Mouse (Mus musculus) hindbrain, postnatal 0 days (tissue): ENCODE measurements around the gene Gm960. TPM values are rescaled to one million over a fixed set of nuclear protein-coding genes. Genes with fewer than 3 reads are reported as not detected.

Source experiments
- ATAC-seq: fragments of 200-750 bp; cut with Nextera tagmentation; 2 replicates; pipeline ENCODE4 v1.8.0; 2017; ENCODE audit warnings: mild to moderate bottlenecking, moderate TSS enrichment, moderate library complexity
- DNase-seq: peaks from one replicate; pipeline ENCODE4 v3.0.0-alpha.2; 2015; ENCODE audit warnings: low spot score
- H3K27ac ChIP-seq: fragments of 300-500 bp; sonication (generic); 2 replicates; pipeline ENCODE4 v1.5.1; 2014; ENCODE audit warnings: mild to moderate bottlenecking
- H3K27me3 ChIP-seq: fragments of 300-500 bp; sonication (generic); 2 replicates; pipeline ENCODE4 v1.6.1; 2014; ENCODE audit warnings: low read length, mixed read lengths; ENCODE audit not compliant: insufficient read depth
- H3K36me3 ChIP-seq: fragments of 300-500 bp; sonication (generic); 2 replicates; pipeline ENCODE4 v1.6.1; 2014; ENCODE audit warnings: low read length, mixed read lengths; ENCODE audit not compliant: insufficient read depth
- H3K4me1 ChIP-seq: fragments of 300-500 bp; sonication (generic); 2 replicates; pipeline ENCODE4 v1.6.1; 2014; ENCODE audit warnings: antibody characterized with exemption, low read length, mixed read lengths; ENCODE audit not compliant: insufficient read depth
- H3K4me2 ChIP-seq: fragments of 300-500 bp; sonication (generic); 2 replicates; pipeline ENCODE4 v1.6.1; 2014; ENCODE audit warnings: low read depth, mild to moderate bottlenecking, low read length, moderate library complexity, mixed read lengths
- H3K4me3 ChIP-seq: fragments of 300-500 bp; sonication (generic); 2 replicates; pipeline ENCODE4 v1.5.1; 2014; ENCODE audit warnings: low read length
- H3K9ac ChIP-seq: fragments of 300-500 bp; sonication (generic); replicated peaks from 2 replicates; pipeline ENCODE4 v1.6.1; 2014; ENCODE audit warnings: mild to moderate bottlenecking, low read length, moderate library complexity, mixed read lengths
- H3K9me3 ChIP-seq: fragments of 300-500 bp; sonication (generic); 2 replicates; pipeline ENCODE4 v1.6.1; 2016; ENCODE audit warnings: low read length, mixed read lengths
- CTCF ChIP-seq: IDR thresholded peaks from 2 replicates; pipeline ENCODE4 v1.5.1; 2016; ENCODE audit warnings: antibody characterized with exemption, control low read depth, low read depth
- WGBS: fragments of 180-500 bp; shearing (Covaris S2); extraction: QIAGEN DNeasy Blood & Tissue Kit; methylation state at CpG from one replicate; pipeline ENCODE4 v1.1.7; 2014; 5-methylcytosine and 5-hydroxymethylcytosine counted together
- polyA plus RNA-seq: library from polyadenylated mRNA; unstranded; fragments of >200 nt; fragmentation: Nextera tagmentation; extraction: Ambion mirVana; gene quantifications from 2 replicates; pipeline ENCODE4 v1.2.1, GENCODE M21; 2015
- total RNA-seq: library from RNA; depleted of rRNA; stranded (reverse); fragments of >200 nt; gene quantifications from 2 replicates; pipeline ENCODE4 v1.2.3, GENCODE M21; 2014

Gene Gm960
- total and polyA plus RNA-seq, 2 experiments from 2014 or later: 1.3 to 5.2 TPM

GRCm38 (mm10) chr19:4712781-4713526 lies 14.5 kb upstream of the Gm960 start:
- 24% methylated on average over 13 of the region's 13 CpGs for WGBS
- H3K36me3 ChIP-seq: no peaks in the 10 kb centered on the region
- peak overlapping the region; percentile 90 for H3K4me2 ChIP-seq
- no peaks in the 10 kb centered on the region for H3K27me3 ChIP-seq
- no peak for TF ChIP-seq CTCF
- H3K9ac ChIP-seq: peak overlapping the region; percentile 84
- H3K4me3 ChIP-seq: peak overlapping the region; percentile 80
- ATAC-seq (no peak), DNase-seq (no peak)
- peak overlapping the region; percentile 97 for H3K27ac ChIP-seq
- H3K4me1 ChIP-seq: peaks cover 4% of the 10 kb centered on the region
- no peaks in the 10 kb centered on the region for H3K9me3 ChIP-seq

GRCm38 (mm10) chr19:4712156-4712780 lies 13.8 kb upstream of the Gm960 start:
- Histone ChIP-seq H3K9ac (peak overlapping the region; percentile 84), H3K9me3 (no peaks in the 10 kb centered on the region), H3K4me3 (peak overlapping the region; percentile 80), H3K4me2 (peak overlapping the region; percentile 90), H3K36me3 (no peaks in the 10 kb centered on the region), H3K27me3 (no peaks in the 10 kb centered on the region), H3K27ac (peak overlapping the region; percentile 97), H3K4me1 (peaks cover 4% of the 10 kb centered on the region)
- no peak for TF ChIP-seq CTCF
- ATAC-seq (peak; percentile 66), DNase-seq (peak; percentile 45)
- WGBS: 2% methylated on average over 56 of the region's 60 CpGs

GRCm38 (mm10) chr19:4711601-4712155 lies 13.2 kb upstream of the Gm960 start:
- TF ChIP-seq CTCF: no peak
- Histone ChIP-seq H3K9ac (peak overlapping the region; percentile 84), H3K36me3 (no peaks in the 10 kb centered on the region), H3K27ac (peak overlapping the region; percentile 97), H3K4me3 (peak overlapping the region; percentile 80), H3K4me1 (peaks cover 4% of the 10 kb centered on the region), H3K4me2 (peak overlapping the region; percentile 90), H3K27me3 (no peaks in the 10 kb centered on the region), H3K9me3 (no peaks in the 10 kb centered on the region)
- WGBS: 3% methylated on average over 52 of the region's 65 CpGs
- DNase-seq (peak; percentile 79), ATAC-seq (peak; percentile 84)

- peak within 1 kb of the TSS; percentile 90 for H3K4me2 ChIP-seq
- peak; percentile 61 for DNase-seq
- WGBS: 6% methylated on average over 13 of the region's 13 CpGs
- no peaks in the 10 kb centered on the region for H3K36me3 ChIP-seq
- ATAC-seq: peak; percentile 41; the same call in 1 of the 2 replicates
- H3K9me3 ChIP-seq: no peaks in the 10 kb centered on the region
- H3K27ac ChIP-seq: peak within 1 kb of the TSS; percentile 97
- H3K4me1 ChIP-seq: peaks cover 4% of the 10 kb centered on the region
- TF ChIP-seq CTCF: no peak
- H3K4me3 ChIP-seq: peak within 1 kb of the TSS; percentile 80
- H3K27me3 ChIP-seq: no peaks in the 10 kb centered on the region
- peak within 1 kb of the TSS; percentile 84 for H3K9ac ChIP-seq
These were observed 12.7 kb upstream of the Gm960 start, which contains the start of gene Sptbn2 for GRCm38 (mm10) chr19:4711098-4711600. TSS of gene Sptbn2 (plus strand) at chr19:4711167.

GRCm38 (mm10) chr19:4708765-4709164 lies 10.3 kb upstream of the Gm960 start:
- no peak overlapping the region for H3K4me3 ChIP-seq
- no peak overlapping the region for H3K4me2 ChIP-seq
- no peaks in the 10 kb centered on the region for H3K36me3 ChIP-seq
- no peak overlapping the region for H3K27ac ChIP-seq
- DNase-seq (no peak), ATAC-seq (no peak)
- H3K9ac ChIP-seq: no peak overlapping the region
- 73% methylated on average over 10 of the region's 10 CpGs for WGBS
- H3K9me3 ChIP-seq: no peaks in the 10 kb centered on the region
- no peaks in the 10 kb centered on the region for H3K27me3 ChIP-seq
- no peak for TF ChIP-seq CTCF
- 0 out of 2 replicates have a peak, but pooled peaks cover under 1% of the 10 kb centered on the region for H3K4me1 ChIP-seq

GRCm38 (mm10) chr19:4701221-4701620 lies 2.8 kb upstream of the Gm960 start:
- peaks cover 11% of the 10 kb centered on the region; the same call in 1 of the 2 replicates for H3K4me1 ChIP-seq
- H3K36me3 ChIP-seq: no peaks in the 10 kb centered on the region
- DNase-seq (no peak), ATAC-seq (no peak)
- no peaks in the 10 kb centered on the region for H3K27me3 ChIP-seq
- WGBS: 73% methylated on average over 7 of the region's 7 CpGs
- no peak overlapping the region for H3K4me3 ChIP-seq
- no peak for TF ChIP-seq CTCF
- H3K9ac ChIP-seq: no peak overlapping the region
- H3K9me3 ChIP-seq: no peaks in the 10 kb centered on the region
- H3K4me2 ChIP-seq: no peak overlapping the region
- H3K27ac ChIP-seq: peak overlapping the region; percentile 8; the same call in 1 of the 2 replicates
